Mouse (Mus musculus) stomach, embryonic 16.5 days (tissue): ENCODE measurements around the gene Lmbr1l. TPM values are rescaled to one million over a fixed set of nuclear protein-coding genes. Genes with fewer than 3 reads are reported as not detected.
A peak's percentile ranks its signal among the peaks of the same experiment; 100 is the strongest.

Experiments
- ATAC-seq: fragments of 200-750 bp; cut with Nextera tagmentation; 2 replicates; pipeline ENCODE4 v1.8.0; 2017; ENCODE audit warnings: moderate number of reproducible peaks, moderate TSS enrichment; ENCODE audit not compliant: insufficient read depth, low FRiP score
- H3K27ac ChIP-seq: fragments of 300-500 bp; sonication (generic); 2 replicates; pipeline ENCODE4 v1.5.1; 2014; ENCODE audit warnings: low read length
- H3K27me3 ChIP-seq: fragments of 300-500 bp; sonication (generic); 2 replicates; pipeline ENCODE4 v1.6.1; 2014; ENCODE audit warnings: low read length, control low read depth, mixed read lengths; ENCODE audit not compliant: control insufficient read depth, insufficient read depth
- H3K36me3 ChIP-seq: fragments of 300-500 bp; sonication (generic); 2 replicates; pipeline ENCODE4 v1.6.1; 2014; ENCODE audit warnings: low read length; ENCODE audit not compliant: control insufficient read depth, insufficient read depth
- H3K4me1 ChIP-seq: fragments of 300-500 bp; sonication (generic); 2 replicates; pipeline ENCODE4 v1.6.1; 2014; ENCODE audit warnings: low read length, control low read depth, mixed read lengths; ENCODE audit not compliant: control insufficient read depth, insufficient read depth
- H3K4me2 ChIP-seq: fragments of 300-500 bp; sonication (generic); 2 replicates; pipeline ENCODE4 v1.6.1; 2014; ENCODE audit warnings: low read depth, low read length, mixed read lengths
- H3K4me3 ChIP-seq: fragments of 300-500 bp; sonication (generic); replicated peaks from 2 replicates; pipeline ENCODE4 v1.5.1; 2014; ENCODE audit warnings: mild to moderate bottlenecking, low read length
- H3K9ac ChIP-seq: fragments of 300-500 bp; sonication (generic); 2 replicates; pipeline ENCODE4 v1.6.1; 2014; ENCODE audit warnings: low read length
- H3K9me3 ChIP-seq: fragments of 300-500 bp; sonication (generic); replicated peaks from 2 replicates; pipeline ENCODE4 v1.6.1; 2016; ENCODE audit warnings: low read length, control low read depth; ENCODE audit not compliant: control insufficient read depth
- WGBS: fragments of 180-500 bp; shearing (Covaris S2); extraction: QIAGEN DNeasy Blood & Tissue Kit; methylation state at CpG from one replicate; pipeline ENCODE4 v1.1.7; 2014; 5-methylcytosine and 5-hydroxymethylcytosine counted together
- polyA plus RNA-seq: library from polyadenylated mRNA; unstranded; fragments of >200 nt; fragmentation: Nextera tagmentation; extraction: Ambion mirVana; gene quantifications from 2 replicates; pipeline ENCODE4 v1.2.1, GENCODE M21; 2015

Lmbr1l gene
- polyA plus RNA-seq, 1 experiment from 2014 or later: 14.8 TPM

DNA sequence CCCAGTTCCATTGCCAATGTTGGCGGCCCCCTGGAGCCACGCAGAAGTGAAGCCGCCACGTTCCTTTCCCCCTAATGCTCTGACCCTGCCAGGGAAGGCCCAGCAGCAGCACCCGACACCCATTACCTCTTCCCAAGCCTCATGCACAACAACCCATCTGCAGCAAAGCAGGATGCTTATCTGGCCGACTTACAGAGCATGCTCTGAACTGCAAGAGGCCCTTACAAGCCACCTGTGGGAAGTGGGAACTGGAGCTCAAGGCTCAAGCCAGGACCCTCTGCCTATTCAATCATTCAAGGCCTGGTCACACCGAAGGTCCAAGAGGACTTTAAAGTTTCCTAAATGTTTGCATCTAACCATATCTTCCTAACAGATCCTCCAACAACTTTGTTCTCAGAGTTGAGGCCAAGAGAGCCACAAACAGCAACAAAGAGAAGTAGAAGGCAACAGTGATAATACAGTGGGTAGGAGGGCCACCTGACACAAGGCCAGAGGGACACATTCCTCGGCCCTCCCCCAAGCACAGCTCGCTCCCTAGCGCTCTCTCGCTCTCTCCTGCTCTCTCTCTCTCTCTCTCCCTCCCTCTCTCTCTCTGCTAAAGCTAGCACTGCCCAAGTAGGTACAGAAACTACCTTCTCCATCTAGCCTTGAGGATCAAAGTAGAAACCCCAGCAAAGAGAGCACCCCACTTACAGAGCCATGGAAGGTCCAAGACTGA is 49.5 kb downstream of the Lmbr1l start:
- Histone ChIP-seq H3K4me3 (peak overlapping the region; percentile 95), H3K36me3 (peaks cover 30% of the 10 kb centered on the region), H3K27me3 (no peaks in the 10 kb centered on the region), H3K4me1 (peaks cover 30% of the 10 kb centered on the region), H3K27ac (peak overlapping the region; percentile 98; the same call in 1 of the 2 replicates), H3K9me3 (no peaks in the 10 kb centered on the region), H3K4me2 (peak overlapping the region; percentile 98), H3K9ac (peak overlapping the region; percentile 100)
- 24% methylated on average over 11 of the region's 11 CpGs for WGBS
- no peak for ATAC-seq

GRCm38 (mm10) chr15:98867321-98867720 is 50.7 kb downstream of the Lmbr1l start:
- H3K4me2 ChIP-seq: peak overlapping the region; percentile 98
- peaks cover 40% of the 10 kb centered on the region for H3K36me3 ChIP-seq
- H3K4me1 ChIP-seq: peaks cover 30% of the 10 kb centered on the region
- 44% methylated on average over 6 of the region's 6 CpGs for WGBS
- no peaks in the 10 kb centered on the region for H3K9me3 ChIP-seq
- peak overlapping the region; percentile 23; the same call in 1 of the 2 replicates for H3K9ac ChIP-seq
- peak overlapping the region; percentile 95; the same call in 1 of the 2 replicates for H3K4me3 ChIP-seq
- H3K27ac ChIP-seq: peak overlapping the region; percentile 28; the same call in 1 of the 2 replicates
- no peak for ATAC-seq
- H3K27me3 ChIP-seq: no peaks in the 10 kb centered on the region

GRCm38 (mm10) chr15:98866501-98866900 is 51.5 kb downstream of the Lmbr1l start:
- ATAC-seq: no peak
- 80% methylated on average over 5 of the region's 5 CpGs for WGBS
- Histone ChIP-seq H3K4me1 (peaks cover 30% of the 10 kb centered on the region), H3K27me3 (no peaks in the 10 kb centered on the region), H3K4me3 (no peak overlapping the region), H3K9me3 (no peaks in the 10 kb centered on the region), H3K27ac (no peak overlapping the region), H3K36me3 (peaks cover 49% of the 10 kb centered on the region), H3K9ac (no peak overlapping the region; the same call in 1 of the 2 replicates), H3K4me2 (no peak overlapping the region)

- Histone ChIP-seq H3K4me2 (no peak overlapping the region), H3K9ac (no peak overlapping the region), H3K36me3 (peaks cover 51% of the 10 kb centered on the region), H3K27ac (no peak overlapping the region), H3K27me3 (no peaks in the 10 kb centered on the region), H3K4me3 (no peak overlapping the region), H3K4me1 (peaks cover 30% of the 10 kb centered on the region), H3K9me3 (no peaks in the 10 kb centered on the region)
- no peak for ATAC-seq
- WGBS: 96% methylated on average over 8 of the region's 8 CpGs
These were observed 52.3 kb downstream of the Lmbr1l start for GRCm38 (mm10) chr15:98865771-98866170.

DNA sequence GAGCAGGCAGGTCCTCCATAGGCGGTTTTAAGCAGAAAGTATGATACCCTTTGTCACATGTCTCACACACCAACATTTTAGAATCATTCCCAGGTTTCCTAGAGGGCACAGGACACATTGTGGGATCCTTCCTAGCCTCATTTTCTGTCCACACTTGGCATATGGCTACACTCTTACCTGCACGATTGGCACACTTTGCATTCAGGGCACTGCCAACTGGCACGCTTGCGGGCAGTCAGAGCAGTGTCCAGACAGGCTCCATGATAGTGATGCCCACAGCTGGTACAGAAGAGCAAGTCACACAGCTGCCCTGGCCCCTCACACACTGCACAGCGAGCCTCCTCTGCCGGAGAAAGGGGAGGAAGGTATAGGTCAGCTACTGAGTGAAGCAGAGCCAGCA is 53.1 kb downstream of the Lmbr1l start:
- Histone ChIP-seq H3K27me3 (no peaks in the 10 kb centered on the region), H3K27ac (no peak overlapping the region), H3K9me3 (no peaks in the 10 kb centered on the region), H3K4me3 (no peak overlapping the region), H3K36me3 (peaks cover 56% of the 10 kb centered on the region), H3K4me1 (peaks cover 29% of the 10 kb centered on the region), H3K9ac (no peak overlapping the region), H3K4me2 (no peak overlapping the region)
- WGBS: 94% methylated on average over 6 of the region's 6 CpGs
- no peak for ATAC-seq

DNA sequence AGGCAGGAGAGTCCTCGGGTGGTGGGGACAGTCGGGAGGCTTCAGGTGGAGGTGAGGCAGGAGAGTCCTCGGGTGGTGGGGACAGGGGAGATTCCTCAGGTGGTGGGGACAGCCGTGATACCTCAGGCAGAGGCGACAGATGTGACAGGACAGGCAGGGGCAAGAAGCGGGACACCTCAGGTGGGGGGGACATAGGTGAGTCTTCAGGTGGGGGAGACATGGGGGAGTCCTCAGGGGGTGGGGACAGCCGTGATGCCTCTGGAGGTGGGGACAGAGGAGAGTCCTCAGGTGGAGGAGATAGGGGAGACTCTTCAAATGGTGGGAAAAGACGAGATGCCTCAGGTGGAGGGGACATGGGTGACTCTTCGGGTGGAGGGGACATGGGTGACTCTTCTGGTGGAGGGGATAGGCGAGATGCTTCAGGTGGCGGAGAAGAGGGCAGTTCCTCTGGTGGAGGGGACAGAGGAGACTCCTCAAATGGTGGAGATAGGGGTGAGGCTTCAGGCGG is 54.5 kb downstream of the Lmbr1l start:
- Histone ChIP-seq H3K9ac (no peak overlapping the region), H3K27me3 (no peaks in the 10 kb centered on the region), H3K4me1 (peaks cover 16% of the 10 kb centered on the region), H3K9me3 (no peaks in the 10 kb centered on the region), H3K27ac (no peak overlapping the region), H3K4me3 (no peak overlapping the region), H3K4me2 (no peak overlapping the region), H3K36me3 (peaks cover 61% of the 10 kb centered on the region)
- ATAC-seq: no peak
- 85% methylated on average over 12 of the region's 12 CpGs for WGBS

DNA sequence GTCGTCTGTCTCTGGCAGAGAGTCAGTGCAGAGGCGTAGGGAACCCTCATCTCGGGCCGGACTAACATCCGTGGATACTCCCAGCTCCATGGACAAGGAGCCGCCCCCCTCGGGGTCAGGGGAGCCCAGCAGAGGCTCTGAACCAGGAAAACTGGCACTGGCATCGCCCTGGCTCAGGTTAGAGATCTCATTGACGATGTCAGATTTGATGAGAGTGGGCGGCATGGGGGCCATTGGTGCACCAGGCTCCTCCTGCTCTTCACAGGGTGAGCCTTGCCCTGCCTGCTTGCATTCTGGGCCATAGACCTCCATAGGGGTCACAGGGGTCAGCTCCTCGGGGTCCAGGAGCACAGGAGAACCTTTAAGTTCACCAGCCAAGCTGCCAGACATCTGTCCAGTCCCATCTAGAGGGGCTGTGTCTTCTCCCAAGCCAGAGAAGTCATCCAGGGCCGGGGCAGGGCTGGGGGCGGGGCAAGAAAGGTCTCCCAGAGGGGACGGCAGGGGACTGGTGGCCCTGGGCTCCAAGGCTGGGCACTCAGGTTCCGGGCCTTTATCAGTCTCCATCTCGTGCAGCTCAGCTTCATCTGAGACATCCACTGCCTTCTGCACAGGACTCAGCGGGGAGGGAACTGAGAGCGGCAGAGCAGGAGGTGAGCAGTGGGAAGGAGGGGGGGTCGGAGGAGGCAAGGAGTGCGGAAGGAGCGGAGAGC is 56.2 kb downstream of the Lmbr1l start:
- H3K4me2 ChIP-seq: no peak overlapping the region
- H3K27ac ChIP-seq: no peak overlapping the region
- peaks cover 61% of the 10 kb centered on the region for H3K36me3 ChIP-seq
- H3K4me1 ChIP-seq: no peaks in the 10 kb centered on the region
- no peaks in the 10 kb centered on the region for H3K27me3 ChIP-seq
- H3K9me3 ChIP-seq: no peaks in the 10 kb centered on the region
- WGBS: 87% methylated on average over 21 of the region's 21 CpGs
- no peak overlapping the region for H3K4me3 ChIP-seq
- no peak; the same call in 1 of the 2 replicates for ATAC-seq
- no peak overlapping the region for H3K9ac ChIP-seq

GRCm38 (mm10) chr15:98860921-98861320 is 57.1 kb downstream of the Lmbr1l start:
- H3K4me3 ChIP-seq: no peak overlapping the region
- peaks cover 56% of the 10 kb centered on the region for H3K36me3 ChIP-seq
- H3K27ac ChIP-seq: no peak overlapping the region
- H3K9me3 ChIP-seq: no peaks in the 10 kb centered on the region
- no peak overlapping the region for H3K9ac ChIP-seq
- H3K4me1 ChIP-seq: no peaks in the 10 kb centered on the region
- H3K4me2 ChIP-seq: no peak overlapping the region
- no peaks in the 10 kb centered on the region for H3K27me3 ChIP-seq
- no peak for ATAC-seq
- 91% methylated on average over 18 of the region's 18 CpGs for WGBS
